Mouse (Mus musculus): Measurements from ENCODE around the gene 1700025C18Rik.

GRCm38 (mm10) chr2:165054888-165055852 lies 35.4 kb downstream of the 1700025C18Rik start, which contains the start of gene Cd40:
- TF ChIP-seq CTCF (IDR thresholded peaks at IDR 0.05; ENCODE audit: control insufficient read depth, insufficient read depth, insufficient replicate concordance, low read depth, low read length) (no peak), POLR2A (IDR thresholded peaks at IDR 0.05; ENCODE audit: control insufficient read depth, low read depth, low read length) (no peak)

Data from testis, adult 2 months (tissue).